Mouse (Mus musculus): Measurements from ENCODE around the gene Gm9887.

DNA sequence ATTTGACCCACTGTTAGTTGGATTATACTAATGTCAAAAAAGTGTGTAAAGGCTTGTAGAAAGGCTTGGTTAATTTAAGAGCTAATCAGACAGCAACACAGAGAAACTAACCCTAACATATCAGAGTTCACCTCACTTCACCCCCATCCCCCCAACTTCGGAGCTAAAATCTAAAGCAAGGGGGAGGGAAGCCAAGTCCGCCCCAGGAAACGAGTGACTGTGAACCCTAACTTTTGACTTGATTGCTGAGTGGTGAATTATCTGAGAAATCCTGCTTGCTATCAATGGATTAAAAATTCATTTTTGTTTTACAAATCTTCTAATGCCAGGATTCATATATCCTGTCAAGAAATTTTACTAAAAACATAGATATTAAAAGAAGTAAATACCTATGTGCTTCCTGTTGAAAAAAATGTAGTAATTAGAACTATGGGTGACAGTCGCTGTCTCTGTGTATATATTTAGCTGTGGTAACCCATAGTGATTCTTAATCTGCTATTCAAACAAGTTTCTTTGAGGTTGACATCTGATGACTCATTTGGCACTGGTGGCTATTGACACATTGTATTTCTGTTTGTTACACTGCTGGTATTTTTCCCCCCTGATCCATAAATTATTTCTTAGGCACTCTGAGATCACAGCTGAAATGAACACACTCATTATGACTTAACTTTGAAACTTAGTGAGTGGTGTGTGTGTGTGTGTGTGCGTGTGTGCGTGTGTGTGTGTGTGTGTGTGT is 13.5 kb upstream of the Gm9887 start:
- TF ChIP-seq POLR2A (IDR thresholded peaks at IDR 0.05; ENCODE audit: insufficient read depth, low read length) = no peak
- no peak for TF ChIP-seq CTCF (IDR thresholded peaks at IDR 0.05; ENCODE audit: low read depth, low read length)

All from ES-Bruce4 (cell line).